Mouse (Mus musculus) ES-Bruce4 (cell line): Measurements from ENCODE around the gene Samd13.

ENCODE experiments used
- CTCF ChIP-seq: IDR thresholded peaks from one replicate; pipeline ENCODE4 v1.8.1; 2011; ENCODE audit warnings: low read depth, low read length
- EP300 ChIP-seq: IDR thresholded peaks from 2 replicates; pipeline ENCODE4 v1.6.1; 2011; ENCODE audit warnings: low read depth, low read length; ENCODE audit not compliant: insufficient read depth

GRCm38 (mm10) chr3:146659321-146659720, 26.1 kb downstream of the Samd13 start:
- TF ChIP-seq CTCF = no peak
- no peak for TF ChIP-seq EP300
